Mouse (Mus musculus) megakaryocyte progenitor cell, adult 5-6 weeks (primary cell): ENCODE data around the gene Lrrc36. TPM values are rescaled to one million over a fixed set of nuclear protein-coding genes. Genes with fewer than 3 reads are reported as not detected.

Source experiments
- ATAC-seq: replicated peaks from 2 replicates; pipeline ENCODE4 v1.8.0; 2016; ENCODE audit warnings: mild to moderate bottlenecking, moderate TSS enrichment, inconsistent platforms; ENCODE audit not compliant: poor library complexity
- total RNA-seq, 2 experiments: library from RNA; stranded (forward) in 1 of 2; stranded (reverse) in 1 of 2; fragments of 157-497, 149-512 nt in 1 of 2; fragments of 200-1000 nt in 1 of 2; gene quantifications; 2 replicates each; pipeline versions ENCODE4 v1.2.3 to v1.2.4; 2015 to 2017

The Lrrc36 gene
- total RNA-seq, 2 experiments from 2014 or later: 0.30 to 1.2 TPM

DNA sequence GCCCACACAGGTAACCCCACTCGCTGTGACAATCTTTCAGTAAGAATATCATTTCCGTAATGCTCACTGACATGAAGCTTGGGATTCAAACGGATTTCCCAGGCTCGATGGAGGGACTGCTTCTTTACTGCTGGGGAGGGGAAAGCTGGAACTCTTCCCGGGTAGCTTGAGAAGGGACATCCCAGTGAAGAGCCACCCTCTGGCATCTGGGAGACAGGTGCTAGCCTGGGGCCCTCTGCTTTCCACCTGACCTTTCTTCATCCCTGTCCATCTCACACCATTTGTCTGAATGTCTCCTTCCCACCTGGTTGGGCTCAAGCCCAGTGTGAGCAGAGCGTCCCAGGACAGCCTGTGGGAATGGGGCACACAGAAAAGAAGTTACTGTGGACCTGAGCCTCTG is 52.9 kb downstream of the Lrrc36 start:
- no peak for ATAC-seq

DNA sequence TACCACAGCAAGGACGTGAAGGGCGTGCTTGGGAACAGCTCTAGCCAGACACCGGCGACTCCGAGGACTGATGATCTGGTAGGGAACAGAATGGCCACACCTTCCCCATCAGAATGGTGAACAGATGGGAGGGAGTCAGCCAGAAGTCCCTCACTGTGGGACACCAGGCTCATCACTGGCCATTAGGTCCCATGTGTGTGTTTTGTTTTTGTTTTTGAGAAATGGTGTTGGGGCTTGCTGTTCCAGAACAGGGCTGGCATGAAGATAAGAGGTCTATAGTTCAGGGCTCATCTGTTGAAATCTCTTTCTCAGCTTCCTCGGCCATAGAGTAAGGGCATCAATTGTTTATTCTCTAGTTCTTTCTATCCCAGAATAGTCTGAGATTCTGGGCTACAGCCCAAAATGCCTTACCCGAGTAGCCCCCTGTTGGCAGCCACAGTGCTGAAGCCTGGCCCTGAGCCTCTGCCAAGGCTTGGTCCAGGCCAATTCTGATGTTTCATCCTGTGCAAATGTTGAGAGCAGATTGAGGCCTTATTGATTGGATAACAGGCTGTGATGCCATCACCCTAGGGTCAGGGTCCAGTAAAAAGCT is 53.4 kb downstream of the Lrrc36 start:
- no peak for ATAC-seq

DNA sequence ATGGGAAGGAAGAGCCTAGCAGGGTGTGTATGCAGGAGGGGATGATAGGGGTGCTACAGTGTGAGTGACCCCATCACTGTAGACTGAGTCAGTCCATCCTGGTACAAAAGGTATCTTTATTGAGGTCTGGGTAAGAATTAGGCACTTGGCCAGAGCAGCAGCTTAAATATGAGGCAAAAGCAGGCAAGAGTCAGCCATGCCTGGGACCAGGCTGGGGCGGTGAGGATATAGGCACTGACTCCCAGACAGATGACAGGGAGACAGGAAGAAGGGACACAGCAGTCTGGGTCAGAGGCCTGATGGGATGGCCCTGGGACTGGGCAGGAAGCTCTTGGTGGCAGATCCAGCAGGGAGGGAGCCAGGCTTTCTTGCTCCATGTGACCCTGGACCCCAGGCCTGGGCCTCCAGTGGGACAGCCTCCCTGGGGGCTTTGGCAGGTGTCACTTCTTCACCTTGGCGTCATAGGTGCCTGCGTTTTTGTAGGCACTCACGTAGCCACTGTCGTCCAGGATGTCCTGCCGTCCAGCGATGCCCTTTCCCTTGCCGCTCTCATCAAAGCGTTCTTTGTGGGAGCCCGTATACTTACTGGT is 54.1 kb downstream of the Lrrc36 start:
- no peak for ATAC-seq

DNA sequence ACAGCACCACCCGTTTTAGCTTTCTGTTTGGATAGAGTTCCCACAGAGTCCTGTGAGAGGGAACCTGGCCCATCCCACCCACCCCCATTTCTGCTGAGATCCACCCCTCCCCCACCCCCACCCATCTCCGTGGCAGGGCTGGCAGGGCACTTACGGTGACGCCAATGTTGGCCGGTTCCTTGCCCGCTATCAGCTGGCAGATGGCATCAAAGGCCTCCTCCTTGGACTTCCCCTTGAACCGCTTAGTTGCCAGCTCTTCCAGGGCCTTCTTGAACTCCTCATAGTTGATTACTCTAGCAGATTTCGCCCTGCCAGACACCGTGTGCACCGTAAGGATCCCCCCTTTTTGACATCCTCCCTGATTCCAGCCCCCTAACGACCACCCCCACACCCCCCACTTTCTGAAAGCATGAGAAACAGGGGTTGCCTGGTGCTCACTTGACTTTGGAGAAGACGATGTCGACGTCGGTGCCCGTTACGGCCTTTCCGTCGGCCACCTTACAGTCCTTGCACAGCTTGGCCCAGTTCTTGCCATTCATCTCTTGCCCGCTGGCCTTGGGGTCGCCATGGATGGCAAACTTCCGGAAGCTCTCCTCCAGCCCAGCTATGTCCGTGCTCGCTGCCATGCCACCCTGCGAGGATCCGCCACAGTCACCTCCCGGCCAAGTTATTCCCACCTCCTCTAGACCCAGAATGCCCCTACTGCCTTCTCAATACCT is 54.8 kb downstream of the Lrrc36 start:
- no peak for ATAC-seq

DNA sequence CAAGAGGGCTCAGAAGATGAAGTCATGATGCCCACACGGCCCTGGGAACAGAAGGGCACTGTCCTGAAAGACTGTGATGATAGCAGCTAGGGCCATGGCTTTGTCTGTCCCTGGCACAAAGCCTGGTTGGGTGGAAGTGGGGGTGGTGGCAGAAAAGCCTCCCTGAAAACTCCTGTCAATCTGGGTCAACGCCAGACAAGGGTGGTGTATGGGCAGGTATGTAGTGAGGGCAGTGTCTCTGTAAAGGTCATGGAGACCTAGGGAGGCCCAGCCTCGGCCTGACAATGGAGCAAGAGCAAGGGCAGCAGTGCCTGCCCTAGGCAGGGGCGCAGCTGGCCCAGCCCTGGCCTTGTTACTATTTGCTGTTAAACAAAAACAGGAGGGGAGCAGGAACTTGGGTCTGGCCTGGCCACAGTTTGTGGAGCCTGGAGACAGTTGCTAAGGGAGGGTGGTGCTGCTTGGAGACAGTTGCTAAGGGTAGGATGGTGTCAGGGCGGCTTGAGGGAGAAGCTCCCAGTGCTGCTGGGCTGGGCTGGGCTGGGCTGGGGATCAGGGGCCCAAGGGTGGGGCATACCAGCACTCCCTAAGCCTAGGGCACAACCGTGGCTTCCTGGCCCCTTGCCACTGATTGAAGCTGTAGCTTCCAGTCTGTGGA is 55.8 kb downstream of the Lrrc36 start:
- ATAC-seq: peak; percentile 15

DNA sequence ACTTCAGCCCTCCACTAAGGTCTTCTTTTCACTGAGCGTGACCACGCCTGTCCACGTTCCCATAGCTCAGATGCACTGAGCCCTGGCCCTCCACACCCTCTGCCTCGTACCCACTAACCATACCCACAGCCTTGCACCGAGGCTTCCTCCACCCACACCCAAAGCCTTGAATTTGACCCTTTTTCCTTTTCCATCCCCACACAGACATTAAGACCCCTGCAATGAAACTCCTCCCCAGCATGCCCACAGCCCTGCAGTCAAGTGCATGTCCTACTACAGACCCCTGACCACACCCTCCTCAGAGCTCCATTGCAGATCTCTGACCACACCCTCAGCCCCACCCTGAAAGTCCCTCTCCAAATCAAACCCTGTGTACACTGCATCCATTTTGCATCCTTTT is 56.4 kb downstream of the Lrrc36 start:
- no peak for ATAC-seq

DNA sequence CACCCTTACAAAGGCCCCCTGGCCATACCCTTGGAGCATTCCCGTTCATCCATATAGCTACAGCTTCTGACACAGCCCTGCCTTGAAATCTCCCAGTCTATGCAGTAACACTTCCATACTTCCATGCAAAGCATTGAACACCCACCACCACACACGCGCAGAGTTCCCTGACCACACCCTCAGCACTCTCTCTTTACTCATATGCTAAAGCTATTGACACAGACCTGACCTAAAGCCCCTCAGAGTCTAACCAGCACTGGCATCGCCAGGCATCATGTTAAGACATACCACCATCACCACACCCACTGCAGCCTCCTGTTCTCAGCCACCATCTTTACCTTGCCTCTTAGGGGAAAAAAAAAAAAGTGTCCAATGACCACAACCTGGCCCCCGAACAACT is 56.9 kb downstream of the Lrrc36 start:
- no peak for ATAC-seq

DNA sequence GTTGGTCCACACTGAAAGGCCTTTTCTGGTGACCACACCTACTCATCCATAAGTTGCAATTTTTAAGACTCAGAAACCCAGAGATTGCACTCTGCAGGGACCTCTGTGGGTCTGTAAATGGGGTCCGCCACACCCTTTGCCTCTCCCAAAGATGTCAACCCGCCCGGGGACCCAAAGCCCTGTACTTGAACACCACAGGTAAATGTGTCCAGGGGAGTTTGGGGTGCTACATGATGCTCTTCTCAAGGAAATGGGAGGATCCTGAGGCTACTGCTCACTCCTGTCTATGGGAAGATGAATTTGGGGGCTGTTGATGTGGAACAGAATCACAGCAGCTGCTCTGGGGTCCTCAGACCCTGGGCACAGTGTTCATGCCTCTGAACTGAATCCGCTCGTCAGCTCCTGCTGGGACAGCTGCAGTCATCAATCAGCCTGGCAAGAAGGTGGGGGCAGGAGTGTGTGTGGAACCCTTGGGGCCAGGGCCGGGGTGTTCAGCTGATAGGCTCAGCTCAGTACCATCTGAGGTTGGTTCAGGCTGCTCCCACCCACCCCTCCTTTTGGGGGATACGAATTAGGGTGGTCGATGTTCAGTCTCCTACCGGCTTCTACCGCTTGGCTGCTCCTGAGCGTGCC is 57.4 kb downstream of the Lrrc36 start:
- ATAC-seq: peak; percentile 4; the same call in 1 of the 2 replicates

DNA sequence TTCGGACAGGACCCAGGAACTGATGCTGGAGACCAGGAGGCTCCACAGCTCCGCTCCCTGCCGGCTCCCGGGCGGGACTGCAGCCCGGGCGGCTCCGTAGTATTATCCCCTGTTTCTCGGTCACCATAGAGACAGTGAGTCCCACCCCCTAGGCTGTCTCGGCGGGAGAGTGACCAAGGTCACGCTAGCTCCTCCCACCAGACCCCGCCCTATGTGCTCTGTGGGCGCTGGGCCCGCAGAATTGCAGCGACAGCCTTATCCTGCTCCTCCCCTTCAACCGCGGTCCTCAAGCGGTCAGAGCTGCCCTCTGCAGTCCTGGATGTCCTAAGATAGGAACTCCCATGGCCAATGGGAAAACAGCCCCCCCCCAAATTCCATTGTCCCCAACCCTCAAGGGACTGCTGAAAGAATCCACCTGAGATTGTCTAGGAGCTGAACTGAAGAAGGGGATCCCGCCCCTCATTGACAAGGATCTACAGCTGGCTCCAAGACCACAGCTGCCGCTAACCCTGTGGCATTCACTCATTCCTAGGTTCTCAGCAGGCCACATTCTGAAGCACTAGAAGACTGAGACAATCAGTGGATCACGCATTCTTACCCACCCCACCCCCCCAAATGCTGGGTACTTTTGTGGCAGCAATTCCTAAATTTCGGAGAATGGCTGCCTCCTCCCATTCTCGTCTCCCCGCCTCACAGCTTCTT is 58.1 kb downstream of the Lrrc36 start, which contains the start of gene Tppp3:
Tppp3 (minus strand) TSS at position 213 of the 702 bp plus-strand sequence.
- peak; percentile 82 for ATAC-seq

DNA sequence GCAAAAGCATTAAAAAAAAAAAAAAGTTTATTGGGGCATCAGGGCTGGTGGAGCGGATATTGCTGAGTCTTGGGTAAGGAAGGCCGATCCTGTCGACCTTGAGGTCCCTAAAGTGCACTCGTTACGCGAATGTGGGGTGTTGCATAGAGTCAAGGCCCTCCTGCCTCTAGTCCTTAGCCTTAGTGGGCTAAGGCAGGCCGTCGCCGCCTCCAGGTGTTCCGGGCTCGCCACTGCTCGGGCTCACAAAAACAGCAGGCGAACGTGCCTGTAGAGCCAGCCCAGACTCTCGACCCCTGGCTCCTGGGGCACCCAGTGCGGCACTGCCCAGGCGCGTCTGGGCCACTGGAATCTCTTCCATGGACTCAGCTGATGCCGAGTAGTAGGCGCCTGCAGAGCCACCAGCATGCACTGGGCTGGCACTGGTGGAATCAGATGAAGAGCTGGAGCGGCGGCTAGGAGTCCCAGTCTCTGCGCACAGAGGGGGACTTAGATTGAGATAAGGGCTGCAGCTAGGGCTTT is 59.1 kb downstream of the Lrrc36 start:
- ATAC-seq: no peak

DNA sequence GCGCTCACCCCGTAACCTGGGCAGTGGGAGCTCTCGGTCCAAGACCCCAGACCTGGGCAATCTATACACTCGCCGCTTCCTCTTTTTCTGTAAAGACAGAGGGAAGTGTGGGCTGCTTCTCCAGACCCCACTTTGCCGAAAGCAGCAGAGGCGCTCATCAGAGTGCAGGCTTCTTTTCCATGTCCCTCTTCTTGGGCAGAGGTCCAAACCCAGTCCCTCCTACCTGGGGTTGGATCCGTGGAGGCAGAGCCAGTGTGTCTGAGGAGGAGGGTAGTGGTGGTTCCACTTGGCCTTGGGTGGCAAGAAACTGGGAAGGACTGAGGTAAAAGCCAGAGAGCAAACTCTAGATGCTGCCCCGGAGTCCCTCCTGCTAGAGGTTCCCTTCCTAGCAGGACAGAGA is 59.6 kb downstream of the Lrrc36 start:
- no peak; the same call in 1 of the 2 replicates for ATAC-seq

DNA sequence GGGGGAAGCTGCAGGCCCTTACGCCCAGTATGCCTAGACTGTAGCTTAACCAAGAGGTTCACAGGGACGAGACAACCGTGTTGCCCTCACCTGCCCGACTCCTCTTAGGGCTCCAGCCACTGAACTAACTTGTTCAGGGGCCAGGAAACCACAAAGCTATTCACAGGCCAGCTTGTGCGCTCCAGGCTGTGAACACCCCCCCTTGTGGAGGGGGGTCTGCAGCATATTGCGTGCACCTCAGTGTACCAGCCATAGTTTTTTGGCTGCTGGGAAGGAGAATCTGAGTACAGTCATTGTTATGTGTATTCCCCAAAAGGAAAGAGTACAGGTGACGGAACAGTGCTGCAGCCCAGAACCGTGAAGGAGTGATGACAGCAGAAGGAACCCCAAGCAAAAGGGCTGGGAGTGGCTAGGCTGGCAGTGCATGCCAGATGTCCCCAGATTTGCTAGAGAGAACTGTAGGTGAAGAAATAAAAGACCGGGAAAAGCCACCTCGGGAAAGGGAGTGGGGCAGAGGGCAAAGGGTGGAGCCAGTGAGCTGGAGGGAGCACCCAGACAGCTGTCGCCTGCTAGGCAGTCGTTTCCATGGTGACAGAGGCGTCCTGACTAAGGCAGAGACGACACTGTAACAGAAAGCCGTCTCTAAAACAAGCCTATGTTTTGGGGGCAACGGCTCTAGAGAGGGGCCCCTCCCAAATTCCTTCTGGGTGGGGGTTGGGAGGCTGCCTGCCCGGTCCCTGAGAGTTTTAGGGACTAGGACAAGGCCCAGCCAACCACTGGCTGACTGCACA is 60.6 kb downstream of the Lrrc36 start:
- ATAC-seq: no peak

DNA sequence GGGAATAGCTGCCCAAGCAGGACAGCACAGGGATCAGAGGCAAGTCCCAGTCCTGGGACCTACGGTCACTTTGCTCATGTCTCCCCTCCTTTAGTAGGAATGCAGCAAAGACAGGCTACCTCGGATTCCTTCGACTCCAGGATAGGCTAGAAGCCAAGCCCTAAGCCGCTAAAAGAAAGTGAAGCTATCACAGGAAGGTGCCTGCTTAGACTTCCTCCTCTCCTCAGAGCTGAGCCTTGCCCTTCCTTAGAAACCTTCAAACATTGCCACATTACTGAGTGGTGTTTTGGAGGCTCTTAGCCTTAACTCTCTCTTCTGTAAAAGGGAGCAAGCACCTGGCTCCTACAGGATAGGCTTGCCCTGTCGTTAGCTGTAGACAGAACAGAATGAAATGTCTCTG is 61.3 kb downstream of the Lrrc36 start:
- 0 out of 2 replicates have a peak, but pooled peaks have one; percentile 4 for ATAC-seq

DNA sequence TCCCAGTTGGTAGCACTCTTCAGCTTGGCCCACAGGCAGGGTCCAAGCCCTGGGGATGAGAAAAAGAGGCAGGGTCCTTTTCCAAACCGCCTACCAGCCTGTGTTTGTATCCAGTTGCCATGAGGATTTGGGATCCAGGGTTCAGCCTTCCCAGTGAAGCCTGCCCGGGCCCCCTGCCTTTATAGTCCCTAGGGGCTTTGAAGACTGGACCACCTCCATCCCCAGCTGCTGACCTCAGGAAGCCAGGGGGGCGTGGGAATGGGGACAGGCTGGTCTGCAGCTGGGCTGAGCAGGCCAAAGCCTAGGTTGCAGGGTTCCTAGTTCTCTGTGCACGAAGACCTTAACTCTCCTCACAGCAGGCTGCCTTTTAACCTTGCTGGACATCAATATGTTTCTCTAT is 61.9 kb downstream of the Lrrc36 start:
- no peak for ATAC-seq

DNA sequence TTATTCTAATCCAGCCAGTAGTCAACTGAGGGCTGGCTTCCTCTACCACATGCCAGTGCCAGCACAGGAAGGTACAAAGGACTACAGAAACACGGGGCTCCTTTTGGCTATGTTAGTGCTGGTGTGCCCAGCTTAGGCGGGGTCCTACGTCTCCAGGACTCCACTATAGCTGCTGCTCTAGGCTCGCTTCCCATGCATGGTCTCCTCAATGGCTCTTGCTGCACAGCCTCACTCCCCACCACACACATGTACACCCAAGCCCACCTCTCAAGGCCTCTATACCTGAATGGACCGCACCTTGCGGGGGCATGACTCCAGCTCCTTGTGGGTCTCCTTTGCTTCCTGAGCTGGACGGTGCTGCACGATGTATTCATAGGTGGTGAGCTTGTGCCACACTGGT is 62.4 kb downstream of the Lrrc36 start:
- no peak for ATAC-seq

DNA sequence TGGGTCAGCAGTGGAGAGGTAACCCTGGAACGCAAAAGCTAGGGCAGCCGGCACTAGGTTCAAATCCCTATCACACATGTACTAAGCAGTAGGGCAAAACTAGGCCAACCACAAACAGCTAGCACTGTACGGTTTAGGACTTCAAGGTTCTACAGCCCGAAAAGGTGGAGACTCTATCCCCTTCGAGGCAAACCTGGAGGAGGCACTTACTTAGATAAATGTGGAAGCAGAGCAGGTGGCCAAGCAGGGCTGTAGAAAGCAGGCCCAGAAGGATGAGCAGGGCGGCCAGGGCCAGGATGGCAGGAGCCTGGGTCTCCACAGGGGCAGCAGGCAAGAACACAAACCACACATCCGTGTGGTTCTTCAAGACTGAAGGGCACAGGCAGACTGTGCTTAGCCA is 62.8 kb downstream of the Lrrc36 start:
- no peak for ATAC-seq

DNA sequence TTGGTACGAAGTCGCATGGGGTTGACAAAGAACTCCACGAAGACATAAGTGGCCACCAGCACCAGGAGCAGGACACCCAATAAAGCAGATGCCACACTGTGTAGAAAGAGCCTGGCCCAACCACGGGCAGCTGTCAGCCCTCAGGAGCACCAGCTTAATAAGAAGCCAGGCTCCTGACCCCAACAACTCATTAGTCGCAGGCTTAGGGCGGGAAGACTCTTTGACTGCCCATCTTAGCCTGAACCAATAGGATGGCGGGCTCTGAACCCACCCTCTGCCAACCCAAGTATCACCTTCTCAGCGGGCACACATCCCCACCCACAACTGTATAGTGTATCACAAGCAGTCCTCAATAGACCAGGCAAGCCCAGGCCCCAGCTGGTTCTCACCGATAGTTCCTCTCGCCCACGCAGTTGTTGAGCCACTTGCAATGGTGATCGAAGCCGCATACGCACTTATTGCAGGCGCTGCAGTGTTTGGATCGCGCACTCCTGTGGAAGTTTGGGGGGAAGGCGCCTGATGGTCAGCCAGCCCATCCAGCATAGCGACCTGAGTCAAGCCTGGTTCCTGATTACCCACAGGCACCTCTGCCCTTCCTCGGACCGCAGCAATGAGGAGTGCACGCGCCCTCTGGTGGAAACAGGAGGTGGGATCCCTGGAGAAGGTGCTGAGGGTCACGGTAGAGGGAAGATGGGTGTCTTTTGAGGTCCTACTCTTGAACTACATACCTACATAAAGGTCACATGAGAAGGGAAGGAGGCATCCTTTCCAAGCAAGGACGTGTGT is 63.5 kb downstream of the Lrrc36 start:
- ATAC-seq: peak; percentile 74

DNA sequence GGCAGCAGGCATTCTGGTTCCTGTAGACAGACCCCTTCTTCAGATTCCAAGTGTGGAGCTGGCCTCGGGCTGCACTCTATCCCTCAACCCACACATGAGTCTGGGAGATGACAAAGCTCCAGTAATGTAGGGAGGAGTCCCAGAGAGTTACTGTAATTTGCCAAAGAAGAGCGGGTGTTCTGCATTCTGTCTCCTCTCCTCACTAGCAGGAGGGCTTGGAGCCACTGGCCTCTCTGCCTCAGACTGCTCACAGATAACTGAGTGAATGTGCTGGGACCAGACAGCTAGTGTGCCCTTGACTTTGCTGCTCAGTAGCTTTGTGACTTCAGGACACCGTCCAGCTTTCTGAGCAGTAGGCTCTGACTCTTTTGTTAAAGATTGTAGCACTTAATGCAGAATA is 64.4 kb downstream of the Lrrc36 start:
- ATAC-seq: no peak

DNA sequence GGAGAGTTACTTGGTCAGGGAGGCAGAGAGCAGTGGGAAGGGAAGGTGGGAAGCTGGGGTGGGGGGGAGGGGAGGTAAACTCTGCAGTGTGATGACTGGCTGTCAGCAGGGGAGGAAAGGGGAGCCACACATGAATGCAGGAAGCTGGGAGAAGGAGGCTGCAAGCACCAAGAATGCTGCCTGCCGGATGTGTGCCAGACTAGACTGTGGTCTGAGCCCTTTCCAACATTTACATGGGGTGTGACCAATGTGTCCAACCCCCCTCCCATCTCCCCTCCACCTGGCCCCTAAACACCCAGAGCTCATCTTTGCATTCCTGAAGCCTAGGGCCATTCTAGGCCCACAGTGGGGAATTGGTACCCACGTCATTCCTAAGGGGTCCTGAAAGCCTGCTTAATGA is 67.6 kb downstream of the Lrrc36 start:
- no peak for ATAC-seq
